Mouse (Mus musculus) urinary bladder, postnatal 36 days (tissue): ENCODE data around the gene Mat2a.
A peak's percentile ranks its signal among the peaks of the same experiment; 100 is the strongest.
"Not testable (repeated sequence)": the region's sequence is repeated elsewhere in the genome, so short reads cannot be mapped to it uniquely, and the experiment has no call there.

Experiments used
- DNase-seq, 2 experiments: peaks; one replicate each; pipeline ENCODE4 v3.0.0; 2022; ENCODE audit warnings: low spot score in 2 of 2, mixed read lengths in 1 of 2

Gene Mat2a

DNA sequence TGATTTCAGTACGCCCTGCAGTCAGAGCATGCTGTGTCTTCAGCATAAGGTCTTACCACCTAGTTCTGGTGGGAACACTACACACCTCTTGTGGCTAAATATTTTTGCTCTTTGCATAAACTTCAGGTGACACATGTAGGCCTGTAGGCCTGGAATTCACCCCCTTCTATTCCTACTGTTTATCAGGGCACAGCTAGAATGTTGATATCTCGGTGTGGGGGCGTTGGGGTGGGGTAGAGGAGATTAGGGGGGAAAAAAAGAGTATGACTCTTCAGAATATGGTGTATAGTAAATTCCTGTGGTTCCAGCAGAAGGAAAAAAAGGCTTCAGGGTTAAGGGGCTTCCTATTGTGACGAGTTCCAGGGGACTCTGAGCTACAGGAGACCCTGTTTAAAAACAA is 17.2 kb upstream of the Mat2a start:
- no peak for DNase-seq

DNA sequence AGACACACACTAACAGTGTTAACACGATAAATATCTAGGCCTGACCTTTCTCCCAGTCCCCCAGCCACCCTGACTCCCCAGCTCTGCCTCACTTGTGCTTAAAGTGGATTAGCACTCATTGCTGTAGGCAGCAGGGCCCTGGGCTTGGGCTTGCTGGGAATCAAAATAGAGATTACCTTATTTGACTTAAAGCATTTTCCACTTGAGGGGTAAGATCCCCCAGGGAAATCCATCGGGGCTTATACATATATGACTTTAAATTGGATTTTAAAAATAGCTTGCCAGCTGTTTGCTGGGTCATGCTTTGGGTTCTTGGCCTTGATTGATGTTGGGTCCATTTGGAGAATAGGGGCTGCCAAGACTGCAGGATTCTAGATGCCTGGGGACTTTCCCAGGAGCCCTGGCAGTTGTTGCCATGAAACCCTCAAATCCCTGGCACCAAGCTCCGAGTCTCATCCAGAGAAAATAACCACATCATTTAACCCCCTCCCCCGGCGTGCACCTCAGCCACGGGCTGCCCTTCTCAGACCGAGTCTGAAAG is 15.5 kb upstream of the Mat2a start:
- no peak for DNase-seq

GRCm38 (mm10) chr6:72454072-72454746 is 14.9 kb upstream of the Mat2a start:
- no peak for DNase-seq

DNA sequence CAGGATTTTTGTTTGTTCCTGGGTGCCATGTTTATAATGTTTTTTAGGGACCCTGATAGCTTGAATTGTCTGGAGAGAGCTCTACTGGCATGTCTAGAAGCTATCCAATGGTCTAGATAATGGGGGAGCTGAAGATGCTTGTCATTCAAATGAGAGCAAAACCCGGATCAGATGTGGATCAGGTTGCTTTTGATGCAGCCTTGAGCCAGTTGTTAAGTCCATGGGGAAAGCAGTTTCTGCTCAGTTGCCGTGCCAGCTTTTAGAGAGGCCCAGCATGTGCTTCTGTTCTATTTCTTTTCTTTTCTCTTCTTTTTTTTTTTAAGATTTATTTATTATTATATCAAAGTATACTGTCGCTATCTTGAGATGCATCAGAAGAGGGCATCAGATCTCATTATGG is 14.2 kb upstream of the Mat2a start:
- no peak for DNase-seq

DNA sequence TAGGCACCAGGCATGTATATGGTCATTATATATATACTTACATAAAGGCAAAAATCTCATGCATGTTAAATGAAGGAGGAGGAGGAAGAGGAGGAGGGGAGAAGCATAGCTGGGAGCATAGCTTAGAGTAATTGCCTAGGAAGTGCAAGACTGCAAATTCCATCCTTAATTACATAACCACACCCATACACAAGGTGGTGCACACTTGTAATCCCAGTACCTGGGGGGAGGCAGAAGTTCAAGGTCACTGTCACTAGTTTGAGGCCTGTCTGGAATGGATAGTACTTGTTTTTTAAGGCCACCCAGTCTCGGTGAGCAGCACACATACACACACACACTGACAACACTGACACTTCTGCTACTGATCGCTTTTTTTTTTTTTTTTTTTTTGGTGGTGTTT is 13.0 kb upstream of the Mat2a start:
- no peak for DNase-seq

DNA sequence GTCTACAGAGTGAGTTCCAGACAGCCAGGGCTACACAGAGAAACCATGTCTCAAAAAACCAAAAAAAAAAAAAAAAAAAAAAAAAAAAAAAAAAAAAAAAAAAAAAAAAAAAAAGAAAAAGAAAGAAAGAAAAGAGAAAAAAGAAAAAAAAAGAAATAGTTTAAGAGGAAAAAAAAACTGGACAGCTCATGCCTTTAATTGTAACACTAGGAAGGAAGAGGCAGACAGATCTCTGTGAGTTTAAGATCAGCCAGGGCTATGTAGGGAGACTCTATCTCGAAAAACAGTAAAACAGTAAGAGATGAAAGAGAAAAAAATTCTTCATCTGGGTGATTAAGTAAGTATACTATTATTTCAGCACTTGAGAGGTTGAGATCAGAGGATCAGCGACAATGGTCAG is 12.4 kb upstream of the Mat2a start:
- DNase-seq: not testable (repeated sequence)

- no peak for DNase-seq
Measured at GRCm38 (mm10) chr6:72447487-72447886, 8.1 kb upstream of the Mat2a start.

DNA sequence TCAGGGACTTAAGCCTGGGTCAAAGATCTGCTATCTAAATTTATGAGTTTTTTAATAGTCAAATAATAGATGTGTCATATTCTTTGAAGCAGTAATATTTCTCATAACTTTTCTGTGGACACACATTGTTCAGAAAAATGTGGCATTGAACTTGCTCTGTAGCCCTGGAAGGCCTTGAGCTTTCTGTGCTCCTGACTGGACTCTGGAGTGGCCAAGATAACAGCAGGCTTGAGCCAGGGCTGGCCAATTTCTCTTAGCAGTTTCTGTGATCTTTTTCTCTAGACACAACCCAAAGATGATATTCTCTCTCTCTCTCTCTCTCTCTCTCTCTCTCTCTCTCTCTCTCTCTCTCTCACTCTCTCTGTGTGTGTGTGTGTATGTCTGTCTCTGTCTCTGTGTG is 5.7 kb upstream of the Mat2a start:
- no peak for DNase-seq

GRCm38 (mm10) chr6:72442921-72443604 is 3.7 kb upstream of the Mat2a start:
- no peak for DNase-seq

- no peak for DNase-seq
Measured at GRCm38 (mm10) chr6:72440186-72440990, 1.0 kb upstream of the Mat2a start.

DNA sequence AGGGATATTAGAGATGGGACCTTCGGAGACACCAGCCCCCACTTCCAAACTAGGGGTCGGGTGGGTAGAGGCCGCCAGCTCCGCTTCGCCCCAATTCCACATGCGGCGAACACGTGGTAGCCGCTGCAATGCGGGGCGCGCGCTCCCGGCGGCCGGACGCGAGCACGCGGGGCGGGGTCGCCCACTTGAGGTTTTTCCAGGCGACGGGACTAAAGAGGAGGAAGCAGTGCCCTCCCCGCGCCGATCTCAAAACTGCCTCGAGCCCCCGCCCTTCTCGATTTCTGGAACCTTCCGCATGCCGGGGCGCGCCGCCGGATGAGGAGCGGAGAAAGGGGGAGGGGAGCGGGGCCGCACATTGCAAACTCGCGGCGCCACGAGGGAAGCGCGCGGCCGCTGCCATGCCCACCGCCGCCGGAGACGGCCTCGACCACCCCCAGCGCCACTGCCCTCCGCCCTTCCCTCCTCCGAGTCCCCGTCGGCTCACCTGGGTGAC is 450 bp downstream of the Mat2a start:
- peak; percentile 85 to 92 for DNase-seq

- no peak for DNase-seq
Measured at GRCm38 (mm10) chr6:72438226-72438625, 1.1 kb downstream of the Mat2a start.

DNA sequence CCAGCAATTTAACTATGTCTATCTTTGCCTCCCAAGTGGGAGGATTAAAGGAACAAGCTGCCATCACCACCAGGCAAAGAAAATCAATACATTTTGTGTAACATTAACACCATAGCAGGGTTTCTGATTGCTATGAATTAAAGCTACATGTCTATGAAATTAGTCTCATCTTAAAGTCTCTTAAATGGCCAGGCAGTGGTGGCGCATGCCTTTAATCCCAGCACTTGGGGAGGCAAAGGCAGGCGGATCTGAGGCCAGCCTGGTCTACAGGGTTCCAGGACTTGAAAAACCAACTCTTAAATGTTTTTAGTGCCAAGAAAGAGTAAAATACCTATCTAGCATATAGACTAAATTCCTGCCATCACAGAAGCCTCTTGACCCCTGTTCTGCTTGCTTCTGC is 7.2 kb downstream of the Mat2a start:
- DNase-seq: no peak

- no peak for DNase-seq
Measured at GRCm38 (mm10) chr6:72430989-72431921, 8.1 kb downstream of the Mat2a start.

DNA sequence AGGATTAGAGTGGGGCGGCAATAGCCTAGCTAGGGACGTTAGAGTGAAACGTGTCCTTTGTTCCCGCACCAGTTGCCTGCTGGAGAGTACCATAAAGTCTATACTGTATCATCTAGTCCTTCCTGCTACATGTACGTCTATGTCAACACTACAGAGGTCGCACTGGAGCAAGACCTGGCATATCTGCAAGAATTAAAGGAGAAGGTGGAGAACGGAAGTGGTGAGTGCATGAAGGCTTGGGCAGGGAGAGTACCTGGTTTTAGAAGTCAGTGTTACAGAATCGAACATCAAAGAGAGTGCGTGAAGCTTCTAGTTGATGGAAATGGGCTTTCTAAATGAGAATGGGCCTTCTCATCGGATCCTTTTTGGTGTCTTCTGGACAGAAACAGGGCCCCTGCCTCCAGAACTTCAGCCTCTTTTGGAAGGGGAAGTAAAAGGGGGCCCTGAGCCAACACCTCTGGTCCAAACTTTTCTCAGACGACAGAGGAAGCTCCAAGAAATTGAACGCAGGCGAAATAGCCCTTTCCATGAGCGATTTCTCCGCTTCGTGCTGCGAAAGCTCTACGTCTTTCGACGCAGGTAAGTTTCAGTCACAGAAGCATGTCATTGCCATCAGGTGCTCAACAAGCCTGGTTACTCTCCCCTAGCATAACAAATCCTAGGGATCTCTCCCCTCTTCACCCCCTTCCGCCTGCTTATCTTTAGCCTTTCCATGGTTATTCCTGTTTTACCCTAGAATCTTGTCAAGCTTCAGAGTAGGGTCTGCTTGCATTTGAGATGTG is 10.1 kb downstream of the Mat2a start:
- DNase-seq: no peak

- peak; percentile 68 to 79 for DNase-seq
Measured at GRCm38 (mm10) chr6:72428036-72428435, 11.3 kb downstream of the Mat2a start.

GRCm38 (mm10) chr6:72425646-72426045 is 13.7 kb downstream of the Mat2a start:
- DNase-seq: no peak

- no peak for DNase-seq
Measured at GRCm38 (mm10) chr6:72420901-72421300, 18.5 kb downstream of the Mat2a start.

DNA sequence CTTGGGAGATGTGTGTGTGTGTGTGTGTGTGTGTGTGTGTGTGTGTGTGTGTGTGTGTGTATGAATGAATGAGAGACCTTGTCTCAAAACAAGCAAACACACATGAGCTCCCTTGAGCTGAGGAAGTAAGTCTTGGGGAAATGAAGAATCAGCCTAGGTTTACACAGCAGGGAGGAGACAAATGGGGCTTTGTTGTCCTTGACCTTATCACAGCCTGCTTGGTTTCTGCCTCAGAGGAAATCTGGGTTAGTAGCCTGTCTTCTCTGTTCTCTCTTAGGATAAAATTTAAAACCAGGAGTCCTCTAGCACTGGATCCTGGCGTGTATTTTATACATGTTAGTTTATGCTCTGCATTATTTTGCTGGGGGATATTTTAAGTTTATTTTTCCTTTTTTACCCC is 19.6 kb downstream of the Mat2a start:
- no peak for DNase-seq

DNA sequence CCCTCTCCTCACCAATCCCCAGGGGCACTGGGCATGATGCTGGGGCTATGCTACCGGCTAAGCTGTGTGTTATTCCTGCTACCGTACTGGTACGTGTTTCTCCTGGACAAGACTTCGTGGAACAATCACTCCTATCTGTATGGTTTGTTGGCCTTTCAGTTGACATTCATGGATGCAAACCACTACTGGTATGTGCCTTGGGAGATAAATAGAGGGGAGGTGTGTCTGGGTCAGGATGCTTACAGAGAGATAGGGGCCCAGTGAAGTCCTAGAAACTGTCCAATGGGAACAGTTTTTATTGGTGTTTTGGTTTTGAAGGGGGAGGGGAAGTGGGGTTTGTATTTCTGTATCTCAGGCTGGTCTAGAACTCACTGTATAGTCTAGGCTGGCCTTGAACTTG is 21.1 kb downstream of the Mat2a start:
- no peak for DNase-seq
